Mouse (Mus musculus) limb, embryonic 14.5 days (tissue): ENCODE measurements around the gene 2510002D24Rik. TPM values are rescaled to one million over a fixed set of nuclear protein-coding genes. Genes with fewer than 3 reads are reported as not detected.
A peak's percentile ranks its signal among the peaks of the same experiment; 100 is the strongest.

Source experiments
- ATAC-seq: fragments of 200-750 bp; cut with Nextera tagmentation; 2 replicates; pipeline ENCODE4 v1.8.0; 2017; ENCODE audit warnings: low read depth, moderate number of reproducible peaks, moderate TSS enrichment; ENCODE audit not compliant: low FRiP score
- DNase-seq: peaks from one replicate; pipeline ENCODE4 v3.0.0-alpha.2; 2015; ENCODE audit warnings: low spot score
- H3K27ac ChIP-seq: fragments of 300-500 bp; sonication (generic); replicated peaks from 2 replicates; pipeline ENCODE4 v1.5.1; 2014; ENCODE audit warnings: low read depth, mild to moderate bottlenecking, low read length, moderate library complexity, mixed read lengths
- H3K27me3 ChIP-seq: fragments of 300-500 bp; sonication (generic); 2 replicates; pipeline ENCODE4 v1.6.1; 2014; ENCODE audit warnings: low read length, mixed read lengths; ENCODE audit not compliant: control insufficient read depth, insufficient read depth
- H3K36me3 ChIP-seq: fragments of 300-500 bp; sonication (generic); 2 replicates; pipeline ENCODE4 v1.6.1; 2014; ENCODE audit warnings: mild to moderate bottlenecking, low read length, moderate library complexity, mixed read lengths; ENCODE audit not compliant: control insufficient read depth, insufficient read depth
- H3K4me1 ChIP-seq: fragments of 300-500 bp; sonication (generic); 2 replicates; pipeline ENCODE4 v1.6.1; 2014; ENCODE audit warnings: antibody characterized with exemption, low read length, mixed read lengths; ENCODE audit not compliant: control insufficient read depth, insufficient read depth
- H3K4me2 ChIP-seq: fragments of 300-500 bp; sonication (generic); replicated peaks from 2 replicates; pipeline ENCODE4 v1.6.1; 2014; ENCODE audit warnings: low read depth, mild to moderate bottlenecking, low read length, moderate library complexity; ENCODE audit not compliant: severe bottlenecking
- H3K4me3 ChIP-seq: fragments of 300-500 bp; sonication (generic); replicated peaks from 2 replicates; pipeline ENCODE4 v1.5.1; 2014; ENCODE audit warnings: low read length
- H3K9ac ChIP-seq: fragments of 300-500 bp; sonication (generic); 2 replicates; pipeline ENCODE4 v1.6.1; 2014; ENCODE audit warnings: mild to moderate bottlenecking, low read depth, low read length, moderate library complexity; ENCODE audit not compliant: severe bottlenecking
- H3K9me3 ChIP-seq: fragments of 300-500 bp; sonication (generic); 2 replicates; pipeline ENCODE4 v1.6.1; 2016; ENCODE audit warnings: low read length; ENCODE audit not compliant: control insufficient read depth
- POLR2A ChIP-seq: fragments of 200-500 bp; IDR thresholded peaks from 2 replicates; pipeline ENCODE4 v1.8.0; 2012; ENCODE audit warnings: inconsistent platforms, mild to moderate bottlenecking, moderate library complexity, borderline replicate concordance; ENCODE audit not compliant: insufficient read depth, insufficient read length; ENCODE audit errors: extremely low read depth
- WGBS: fragments of 180-500 bp; shearing (Covaris S2); extraction: QIAGEN DNeasy Blood & Tissue Kit; methylation state at CpG from one replicate; pipeline ENCODE4 v1.1.7; 2014; 5-methylcytosine and 5-hydroxymethylcytosine counted together
- polyA plus RNA-seq, 2 experiments: library from polyadenylated mRNA; depleted of rRNA in 1 of 2; stranded (reverse) in 1 of 2; unstranded in 1 of 2; fragments of >200 nt; fragmentation: Nextera tagmentation in 1 of 2; extraction: Ambion mirVana in 1 of 2; gene quantifications; 2 replicates each; pipeline versions ENCODE4 v1.2.1 to v1.2.3; 2012 to 2014

The 2510002D24Rik gene
- polyA plus RNA-seq, 2 experiments, result 24.4 to 49.5 TPM

GRCm38 (mm10) chr16:18811468-18812384 is 24.7 kb upstream of the 2510002D24Rik start, which contains the start of the genes Ufd1 and Cdc45:
Gene Ufd1, plus strand, starts transcription at chr16:18811779.
Gene Cdc45, minus strand, starts transcription at chr16:18811987.
- peaks cover 12% of the 10 kb centered on the region; the same call in 1 of the 2 replicates for H3K4me1 ChIP-seq

DNA sequence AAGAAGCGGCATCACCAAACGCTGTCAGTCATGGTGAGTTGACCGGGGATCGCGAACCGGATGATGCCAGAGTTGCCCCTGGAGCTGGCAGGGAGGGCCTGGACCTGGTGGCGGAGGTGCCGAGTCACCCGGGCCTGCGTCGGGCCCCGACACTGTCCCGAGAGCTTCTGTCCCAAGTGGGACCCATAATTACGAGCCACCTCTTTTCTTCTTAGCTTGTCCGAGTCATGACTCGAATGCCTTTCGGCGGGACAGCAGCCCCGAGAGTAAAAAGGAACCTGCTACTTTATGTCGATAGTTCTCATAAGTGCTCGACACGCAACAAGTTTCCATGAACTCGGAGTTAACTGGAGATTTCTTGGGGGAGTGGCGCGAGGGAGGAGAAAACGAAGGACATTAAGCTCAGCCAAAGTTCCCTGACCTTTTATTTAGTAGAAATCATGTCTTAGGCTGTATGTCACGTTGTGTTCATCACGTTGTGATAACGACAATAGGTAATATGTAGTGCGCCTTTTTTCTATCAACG is 23.9 kb upstream of the 2510002D24Rik start:
- WGBS, result 1% methylated on average over 31 of the region's 31 CpGs
- H3K27me3 ChIP-seq, result no peaks in the 10 kb centered on the region
- DNase-seq (no peak), ATAC-seq (no peak)
- peak overlapping the region; percentile 74 for H3K4me3 ChIP-seq
- peak overlapping the region; percentile 76 for H3K27ac ChIP-seq
- H3K36me3 ChIP-seq, result peaks cover 44% of the 10 kb centered on the region
- H3K9ac ChIP-seq, result peak overlapping the region; percentile 90
- no peak for TF ChIP-seq POLR2A
- H3K9me3 ChIP-seq, result no peaks in the 10 kb centered on the region
- H3K4me2 ChIP-seq, result peak overlapping the region; percentile 91
- H3K4me1 ChIP-seq, result peaks cover 12% of the 10 kb centered on the region; the same call in 1 of the 2 replicates

More at GRCm38 (mm10) chr16:18811468-18812384, 24.7 kb upstream of the 2510002D24Rik start, which contains the start of the genes Ufd1 and Cdc45:
- peak within 1 kb of the TSS; percentile 76 for H3K27ac ChIP-seq
- H3K4me3 ChIP-seq, result peak within 1 kb of the TSS; percentile 74
- peaks cover 45% of the 10 kb centered on the region for H3K36me3 ChIP-seq
- no peaks in the 10 kb centered on the region for H3K9me3 ChIP-seq
- peak within 1 kb of the TSS; percentile 91 for H3K4me2 ChIP-seq
- H3K9ac ChIP-seq, result peak within 1 kb of the TSS; percentile 90
- under 1% methylated on average over 42 of the region's 42 CpGs for WGBS
- peak; percentile 97 for DNase-seq
- no peaks in the 10 kb centered on the region for H3K27me3 ChIP-seq
- ATAC-seq, result peak; percentile 98
- TF ChIP-seq POLR2A, result peak; percentile 63; the same call in 1 of the 2 replicates

DNA sequence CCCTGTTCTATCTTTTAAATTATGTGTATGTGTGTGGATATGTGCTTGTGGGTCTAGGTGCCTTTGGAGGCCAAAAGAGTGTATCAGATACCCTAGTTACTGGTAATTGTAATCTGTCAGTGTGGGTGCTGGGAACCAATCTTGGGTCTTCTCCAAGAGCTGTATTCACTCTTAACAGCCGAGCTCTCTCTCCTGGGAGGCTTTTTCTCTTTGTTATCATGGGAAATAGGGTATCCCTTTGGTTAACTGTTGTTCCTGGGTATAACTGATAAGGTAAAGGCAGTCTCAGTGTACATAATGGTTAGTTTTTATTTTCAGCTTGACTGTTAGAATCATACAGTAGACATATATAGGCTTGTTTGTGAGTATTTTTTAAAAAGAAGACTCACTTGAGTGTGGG is 14.0 kb upstream of the 2510002D24Rik start:
- H3K4me1 ChIP-seq, result no peaks in the 10 kb centered on the region
- H3K36me3 ChIP-seq, result peaks cover 98% of the 10 kb centered on the region
- 91% methylated on average over 1 of the region's 1 CpGs for WGBS
- no peak overlapping the region for H3K4me2 ChIP-seq
- no peaks in the 10 kb centered on the region for H3K9me3 ChIP-seq
- no peak overlapping the region for H3K4me3 ChIP-seq
- TF ChIP-seq POLR2A, result no peak
- DNase-seq (no peak), ATAC-seq (no peak)
- H3K27ac ChIP-seq, result no peak overlapping the region
- no peak overlapping the region for H3K9ac ChIP-seq
- no peaks in the 10 kb centered on the region for H3K27me3 ChIP-seq

GRCm38 (mm10) chr16:18822925-18823324 is 13.5 kb upstream of the 2510002D24Rik start:
- Histone ChIP-seq H3K36me3 (peaks cover 99% of the 10 kb centered on the region), H3K4me1 (no peaks in the 10 kb centered on the region), H3K4me3 (no peak overlapping the region), H3K27ac (no peak overlapping the region), H3K9me3 (no peaks in the 10 kb centered on the region), H3K27me3 (no peaks in the 10 kb centered on the region), H3K4me2 (no peak overlapping the region), H3K9ac (no peak overlapping the region)
- no peak for TF ChIP-seq POLR2A
- WGBS, result 87% methylated on average over 4 of the region's 4 CpGs
- DNase-seq, result no peak
- ATAC-seq, result no peak

DNA sequence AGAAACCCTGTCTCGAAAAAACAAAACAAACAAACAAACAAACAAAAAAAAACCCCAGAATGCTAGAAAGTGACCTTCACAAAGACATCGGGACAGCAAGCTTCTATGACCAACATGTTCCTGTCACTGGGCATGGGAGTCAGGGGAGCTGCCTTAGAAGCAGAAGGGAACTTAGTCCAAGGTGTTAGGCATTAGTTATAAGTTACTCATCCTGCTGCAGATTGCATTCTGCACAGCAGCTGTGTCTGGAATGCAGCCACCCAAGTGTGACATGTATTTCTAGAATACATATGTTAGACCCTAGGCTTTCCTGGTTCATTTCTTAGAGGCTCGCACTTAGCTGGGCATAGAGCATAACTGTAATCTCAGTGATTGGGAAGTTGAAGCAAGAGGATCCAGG is 7.7 kb upstream of the 2510002D24Rik start:
- WGBS, result 92% methylated on average over 3 of the region's 3 CpGs
- Histone ChIP-seq H3K27me3 (no peaks in the 10 kb centered on the region), H3K4me3 (no peak overlapping the region), H3K9ac (no peak overlapping the region), H3K4me2 (no peak overlapping the region), H3K36me3 (peaks cover 89% of the 10 kb centered on the region), H3K9me3 (no peaks in the 10 kb centered on the region), H3K4me1 (no peaks in the 10 kb centered on the region), H3K27ac (no peak overlapping the region)
- DNase-seq (no peak), ATAC-seq (no peak)
- no peak for TF ChIP-seq POLR2A
